ENCODE assay signal across 9 mouse cellular contexts in genomic region chr16:91561541-91562457, GRCm38 (mm10). TPM values are rescaled to one million over a fixed set of nuclear protein-coding genes. Genes with fewer than 3 reads are reported as not detected.
A peak's percentile ranks its signal among the peaks of the same experiment; 100 is the strongest.
DNase-seq lines count a peak whose midpoint lies in the region; ATAC-seq and TF ChIP-seq lines count a peak whose summit lies in the region.
"Had no signal": no experiment of that assay in that cellular context is flagged by ENCODE, and none has a peak within 500 bp of the region (broad histone marks: within the 10 kb centered on the region; RNA-seq: fewer than 3 reads in every experiment).

No protein-coding gene starts in this region.

- DNase-seq in forebrain, embryonic 11.5 days (ENCODE audit: low spot score) = no peak
- peak; percentile 35 for DNase-seq in lung, postnatal 36 days
- no peak for DNase-seq in lung, postnatal 14 days
- no peak for DNase-seq in left cerebral cortex, adult 18-20 months (ENCODE audit: low spot score in 2 of 2)

- H3K9ac ChIP-seq in forebrain, embryonic 11.5 days (ENCODE audit: low read length) = no peak overlapping the region
- no peak overlapping the region for H3K9ac ChIP-seq in forebrain, embryonic 16.5 days (replicated peaks; ENCODE audit: low read depth, low read length)
- H3K9ac ChIP-seq in liver, embryonic 16.5 days (ENCODE audit: low read depth, low read length) = no peak overlapping the region
- H3K9ac ChIP-seq: hindbrain, embryonic 15.5 days had no signal

- H3K36me3 ChIP-seq in forebrain, embryonic 11.5 days (ENCODE audit: control insufficient read depth, insufficient read depth, low read length) = no peaks in the 10 kb centered on the region; the same call in 1 of the 2 replicates
- H3K36me3 ChIP-seq in forebrain, embryonic 16.5 days (ENCODE audit: control insufficient read depth, insufficient read depth) = peaks cover 7% of the 10 kb centered on the region
- H3K36me3 ChIP-seq in liver, embryonic 16.5 days (ENCODE audit: control insufficient read depth, insufficient read depth) = peaks cover 14% of the 10 kb centered on the region

- H3K9me3 ChIP-seq in forebrain, embryonic 11.5 days (ENCODE audit: control insufficient read depth, low read length) = no peaks in the 10 kb centered on the region
- H3K9me3 ChIP-seq in forebrain, embryonic 16.5 days (ENCODE audit: control insufficient read depth, low read length) = no peaks in the 10 kb centered on the region
- no peaks in the 10 kb centered on the region for H3K9me3 ChIP-seq in liver, embryonic 16.5 days (replicated peaks; ENCODE audit: control insufficient read depth, low read length)
- H3K9me3 ChIP-seq: hindbrain, embryonic 15.5 days had no signal

- 61% methylated on average over 38 of the region's 38 CpGs for WGBS in forebrain, embryonic 11.5 days
- WGBS in forebrain, embryonic 16.5 days = 70% methylated on average over 38 of the region's 38 CpGs
- WGBS in bone marrow, adult 2 months = 83% methylated on average over 38 of the region's 38 CpGs
- 81% methylated on average over 38 of the region's 38 CpGs for WGBS in liver, embryonic 16.5 days (ENCODE audit: insufficient replicate concordance)

- TF ChIP-seq POLR2A in bone marrow, adult 2 months (IDR thresholded peaks at IDR 0.05; ENCODE audit: borderline replicate concordance, control insufficient read depth, low read depth, low read length) = no peak

- H3K27ac ChIP-seq in forebrain, embryonic 11.5 days (ENCODE audit: low read depth, low read length) = no peak overlapping the region
- no peak overlapping the region for H3K27ac ChIP-seq in forebrain, embryonic 16.5 days (ENCODE audit: low read length)
- H3K27ac ChIP-seq in bone marrow, adult 2 months (ENCODE audit: control insufficient read depth, insufficient read depth, low read depth, low read length, poor library complexity) = 0 out of 2 replicates have a peak overlapping the region, but pooled peaks have one; percentile 38
- 0 out of 2 replicates have a peak overlapping the region, but pooled peaks have one; percentile 9 for H3K27ac ChIP-seq in liver, embryonic 16.5 days (ENCODE audit: low read length)
- H3K27ac ChIP-seq: hindbrain, embryonic 15.5 days had no signal

- no peaks in the 10 kb centered on the region for H3K4me1 ChIP-seq in forebrain, embryonic 11.5 days (replicated peaks; ENCODE audit: control insufficient read depth, insufficient read depth, low read length)
- H3K4me1 ChIP-seq in forebrain, embryonic 16.5 days (replicated peaks; ENCODE audit: control insufficient read depth, insufficient read depth, low read length) = no peaks in the 10 kb centered on the region
- no peaks in the 10 kb centered on the region for H3K4me1 ChIP-seq in bone marrow, adult 2 months (ENCODE audit: control insufficient read depth, insufficient read depth, low read length)
- peaks cover 15% of the 10 kb centered on the region for H3K4me1 ChIP-seq in liver, embryonic 16.5 days (ENCODE audit: control insufficient read depth, low read depth, low read length)
- H3K4me1 ChIP-seq: hindbrain, embryonic 15.5 days had no signal

- H3K4me3 ChIP-seq in forebrain, embryonic 11.5 days (ENCODE audit: low read depth, low read length) = no peak overlapping the region
- no peak overlapping the region for H3K4me3 ChIP-seq in forebrain, embryonic 16.5 days (replicated peaks; ENCODE audit: low read length)
- no peak overlapping the region for H3K4me3 ChIP-seq in bone marrow, adult 2 months (replicated peaks; ENCODE audit: control insufficient read depth, low read depth, low read length)
- no peak overlapping the region for H3K4me3 ChIP-seq in liver, embryonic 16.5 days (ENCODE audit: low read depth, low read length)
- H3K4me3 ChIP-seq: hindbrain, embryonic 15.5 days had no signal

- ATAC-seq in forebrain, embryonic 11.5 days (replicated peaks; ENCODE audit: low FRiP score) = 0 out of 2 replicates have a peak, but pooled peaks have one; percentile 18
- ATAC-seq in forebrain, embryonic 16.5 days = no peak
- ATAC-seq in liver, embryonic 16.5 days (ENCODE audit: low read depth) = peak; percentile 68
- ATAC-seq in erythroblast, adult 5-6 weeks (replicated peaks; ENCODE audit: low FRiP score, poor library complexity, severe bottlenecking) = no peak

- no peaks in the 10 kb centered on the region for H3K27me3 ChIP-seq in forebrain, embryonic 11.5 days (ENCODE audit: control insufficient read depth, insufficient read depth, low read length)
- no peaks in the 10 kb centered on the region for H3K27me3 ChIP-seq in forebrain, embryonic 16.5 days (replicated peaks; ENCODE audit: control insufficient read depth, insufficient read depth, low read length)
- no peaks in the 10 kb centered on the region for H3K27me3 ChIP-seq in liver, embryonic 16.5 days (ENCODE audit: control insufficient read depth, insufficient read depth, low read depth, low read length)
- H3K27me3 ChIP-seq: hindbrain, embryonic 15.5 days had no signal

- no peak for TF ChIP-seq CTCF in bone marrow, adult 2 months (IDR thresholded peaks at IDR 0.05; ENCODE audit: control insufficient read depth, insufficient read depth, low read length)

- 0 out of 2 replicates have a peak overlapping the region, but pooled peaks have one; percentile 21 for H3K4me2 ChIP-seq in forebrain, embryonic 11.5 days (ENCODE audit: low read depth, low read length, severe bottlenecking)
- no peak overlapping the region for H3K4me2 ChIP-seq in forebrain, embryonic 16.5 days (ENCODE audit: low read length)
- H3K4me2 ChIP-seq in liver, embryonic 16.5 days (ENCODE audit: low read depth, low read length) = no peak overlapping the region
- H3K4me2 ChIP-seq: hindbrain, embryonic 15.5 days had no signal

RNA-seq across cellular contexts. Expression of gene Ifngr2, which starts 14.9 kb away (rescaled TPM):
- 28.8 and 31.6 TPM in 2 replicates for polyA plus RNA-seq in forebrain, embryonic 11.5 days (2014; fragmentation: Nextera tagmentation; extraction: Ambion mirVana)
- 118 and 124 TPM in 2 replicates for polyA plus RNA-seq in forebrain, embryonic 16.5 days (2015; fragmentation: Nextera tagmentation; extraction: Ambion mirVana)
- polyA plus RNA-seq in bone marrow, adult 2 months (2011; ENCODE audit: insufficient read depth, insufficient read length, low replicate concordance, missing spikeins) = 11.1 and 27.7 TPM in 2 replicates
- 18.6 and 22.2 TPM in 2 replicates for polyA plus RNA-seq in liver, embryonic 16.5 days (2015; fragmentation: Nextera tagmentation; extraction: Ambion mirVana)
- 10 to 100 TPM; 31.3 to 41.2 TPM for total RNA-seq in left cerebral cortex, adult 18-20 months (2021)
- total RNA-seq in erythroblast, adult 5-6 weeks (2015; ENCODE audit: low replicate concordance) = 6.7 and 13.3 TPM in 2 replicates
- total RNA-seq in erythroblast, adult 5-6 weeks (2017; ENCODE audit: low replicate concordance) = 3.9 and 6.4 TPM in 2 replicates

RNA-seq across cellular contexts. Expression of gene Tmem50b, which starts 35.8 kb away (rescaled TPM):
- 36.4 and 42.4 TPM in 2 replicates for polyA plus RNA-seq in forebrain, embryonic 11.5 days (2014; fragmentation: Nextera tagmentation; extraction: Ambion mirVana)
- polyA plus RNA-seq in forebrain, embryonic 16.5 days (2015; fragmentation: Nextera tagmentation; extraction: Ambion mirVana) = 93.8 and 101 TPM in 2 replicates
- 7.3 and 17.5 TPM in 2 replicates for polyA plus RNA-seq in bone marrow, adult 2 months (2011; ENCODE audit: insufficient read depth, insufficient read length, low replicate concordance, missing spikeins)
- 7.1 and 7.4 TPM in 2 replicates for polyA plus RNA-seq in liver, embryonic 16.5 days (2015; fragmentation: Nextera tagmentation; extraction: Ambion mirVana)
- total RNA-seq in left cerebral cortex, adult 18-20 months (2021) = 10 to 100 TPM; 87.7 to 92.8 TPM
- 20.8 and 23.6 TPM in 2 replicates for total RNA-seq in erythroblast, adult 5-6 weeks (2015; ENCODE audit: low replicate concordance)
- total RNA-seq in erythroblast, adult 5-6 weeks (2017; ENCODE audit: low replicate concordance) = 11.2 and 12.0 TPM in 2 replicates

RNA-seq across cellular contexts. Expression of gene Dnajc28, which starts 57.0 kb away (rescaled TPM):
- 4.5 and 4.7 TPM in 2 replicates for polyA plus RNA-seq in forebrain, embryonic 11.5 days (2014; fragmentation: Nextera tagmentation; extraction: Ambion mirVana)
- 6.9 and 8.5 TPM in 2 replicates for polyA plus RNA-seq in forebrain, embryonic 16.5 days (2015; fragmentation: Nextera tagmentation; extraction: Ambion mirVana)
- polyA plus RNA-seq in bone marrow, adult 2 months (2011; ENCODE audit: insufficient read depth, insufficient read length, low replicate concordance, missing spikeins) = 1.6 and 1.9 TPM in 2 replicates
- 2.2 and 2.6 TPM in 2 replicates for polyA plus RNA-seq in liver, embryonic 16.5 days (2015; fragmentation: Nextera tagmentation; extraction: Ambion mirVana)
- total RNA-seq in left cerebral cortex, adult 18-20 months (2021) = 1 to 10 TPM; 8.3 to 8.6 TPM
- 4.2 TPM in 2 replicates for total RNA-seq in erythroblast, adult 5-6 weeks (2015; ENCODE audit: low replicate concordance)
- total RNA-seq in erythroblast, adult 5-6 weeks (2017; ENCODE audit: low replicate concordance) = 9.5 and 12.0 TPM in 2 replicates

Comparison
In these comparisons a context has a peak if more than half of its experiments do, and no peak if none do; other contexts are left out.
1. ATAC-seq: peak in forebrain, embryonic 11.5 days (single experiment) and liver, embryonic 16.5 days (single experiment); none in forebrain, embryonic 16.5 days (single experiment) and erythroblast, adult 5-6 weeks (single experiment).
2. H3K27ac ChIP-seq: peak in bone marrow, adult 2 months (single experiment) and liver, embryonic 16.5 days (single experiment); none in forebrain, embryonic 11.5 days (single experiment) and forebrain, embryonic 16.5 days (single experiment).